Mouse (Mus musculus) heart, postnatal 0 days (tissue): ENCODE measurements around the gene Med11. TPM values are rescaled to one million over a fixed set of nuclear protein-coding genes. Genes with fewer than 3 reads are reported as not detected.
"Not testable (repeated sequence)": the region's sequence is repeated elsewhere in the genome, so short reads cannot be mapped to it uniquely, and the experiment has no call there.

Source experiments
- ATAC-seq: fragments of 200-750 bp; cut with Nextera tagmentation; 2 replicates; pipeline ENCODE4 v1.8.0; 2017; ENCODE audit warnings: low read depth, moderate number of reproducible peaks, moderate library complexity; ENCODE audit not compliant: insufficient read depth
- DNase-seq: peaks from one replicate; pipeline ENCODE4 v3.0.0-alpha.2; 2016; ENCODE audit warnings: low spot score
- H3K27ac ChIP-seq: fragments of 300-500 bp; sonication (generic); 2 replicates; pipeline ENCODE4 v1.5.1; 2014; ENCODE audit warnings: low read depth, mild to moderate bottlenecking
- H3K27me3 ChIP-seq: fragments of 300-500 bp; sonication (generic); 2 replicates; pipeline ENCODE4 v1.6.1; 2014; ENCODE audit warnings: low read length, mixed read lengths; ENCODE audit not compliant: control insufficient read depth, insufficient read depth
- H3K36me3 ChIP-seq: fragments of 300-500 bp; sonication (generic); replicated peaks from 2 replicates; pipeline ENCODE4 v1.6.1; 2014; ENCODE audit warnings: low read length, mixed read lengths; ENCODE audit not compliant: control insufficient read depth, insufficient read depth
- H3K4me1 ChIP-seq: fragments of 300-500 bp; sonication (generic); 2 replicates; pipeline ENCODE4 v1.6.1; 2014; ENCODE audit warnings: antibody characterized with exemption; ENCODE audit not compliant: control insufficient read depth, insufficient read depth
- H3K4me2 ChIP-seq: fragments of 300-500 bp; sonication (generic); 2 replicates; pipeline ENCODE4 v1.6.1; 2014; ENCODE audit warnings: low read depth, mild to moderate bottlenecking, low read length, moderate library complexity
- H3K4me3 ChIP-seq: fragments of 300-500 bp; sonication (generic); 2 replicates; pipeline ENCODE4 v1.5.1; 2014; ENCODE audit warnings: low read depth, low read length
- H3K9ac ChIP-seq: fragments of 300-500 bp; sonication (generic); replicated peaks from 2 replicates; pipeline ENCODE4 v1.6.1; 2014; ENCODE audit warnings: low read depth, low read length, mixed read lengths
- H3K9me3 ChIP-seq: fragments of 300-500 bp; sonication (generic); replicated peaks from 2 replicates; pipeline ENCODE4 v1.6.1; 2016; ENCODE audit warnings: low read length; ENCODE audit not compliant: control insufficient read depth
- CTCF ChIP-seq: IDR thresholded peaks from 2 replicates; pipeline ENCODE4 v1.5.1; 2016; ENCODE audit warnings: antibody characterized with exemption, control low read depth, low read depth
- EP300 ChIP-seq: IDR thresholded peaks from 2 replicates; pipeline ENCODE4 v1.6.1; 2016; ENCODE audit warnings: antibody characterized with exemption, low read depth
- WGBS: fragments of 180-500 bp; shearing (Covaris S2); extraction: QIAGEN DNeasy Blood & Tissue Kit; methylation state at CpG from one replicate; pipeline ENCODE4 v1.1.7; 2014; 5-methylcytosine and 5-hydroxymethylcytosine counted together
- polyA plus RNA-seq: library from polyadenylated mRNA; unstranded; fragments of >200 nt; fragmentation: Nextera tagmentation; extraction: Ambion mirVana; gene quantifications from 2 replicates; pipeline ENCODE4 v1.2.1, GENCODE M21; 2015
- total RNA-seq: library from RNA; depleted of rRNA; stranded (reverse); fragments of >200 nt; gene quantifications from 2 replicates; pipeline ENCODE4 v1.2.3, GENCODE M21; 2014; ENCODE audit warnings: low replicate concordance

The Med11 gene
- total and polyA plus RNA-seq, 2 experiments from 2014 or later: 13.7 to 28.3 TPM

DNA sequence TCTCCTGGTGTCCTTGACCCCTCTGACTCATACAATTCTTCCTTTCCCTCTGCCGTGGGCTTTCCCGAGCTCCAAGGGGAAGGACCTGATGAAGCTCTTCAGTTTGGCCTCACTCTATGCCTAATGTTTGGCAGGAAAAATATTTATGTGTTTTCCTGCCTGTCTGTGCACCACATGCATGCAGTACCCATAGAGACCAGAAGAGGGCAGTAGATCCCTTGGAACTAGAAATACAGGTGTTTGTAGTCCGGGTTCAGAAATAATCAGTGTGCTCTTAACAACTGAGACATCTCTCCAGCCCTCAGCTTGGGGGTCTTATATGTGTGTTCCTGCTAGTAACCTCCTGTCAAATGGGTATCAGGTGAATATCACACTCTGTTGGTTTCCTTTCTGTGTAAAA, 37.8 kb upstream of the Med11 start:
- Histone ChIP-seq H3K36me3 (no peaks in the 10 kb centered on the region), H3K4me3 (no peak overlapping the region), H3K9me3 (no peaks in the 10 kb centered on the region), H3K4me2 (no peak overlapping the region), H3K4me1 (peaks cover 3% of the 10 kb centered on the region; the same call in 1 of the 2 replicates), H3K9ac (no peak overlapping the region), H3K27me3 (no peaks in the 10 kb centered on the region), H3K27ac (no peak overlapping the region)
- 6% methylated on average over 3 of the region's 3 CpGs for WGBS
- DNase-seq (peak; percentile 47), ATAC-seq (no peak)
- TF ChIP-seq EP300: no peak
- TF ChIP-seq CTCF: peak; percentile 93

DNA sequence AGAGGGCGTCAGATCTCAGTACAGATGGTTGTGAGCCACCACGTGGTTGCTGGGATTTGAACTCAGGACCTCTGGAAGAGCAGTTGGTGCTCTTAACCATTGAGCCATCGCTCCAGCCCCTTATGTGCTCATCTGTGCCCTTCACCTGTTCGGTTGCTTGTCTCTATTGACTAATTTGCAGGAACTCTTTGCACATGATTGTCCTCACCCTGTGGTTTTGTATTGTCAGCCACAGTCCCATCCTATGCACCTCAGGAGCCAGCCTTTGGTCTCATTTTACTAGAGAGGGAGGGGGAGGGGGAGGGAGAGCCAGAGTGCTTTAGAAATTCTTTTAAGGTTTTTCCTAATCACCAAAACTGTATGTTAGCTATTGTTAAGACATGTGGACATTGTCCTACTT, 33.5 kb upstream of the Med11 start:
- Histone ChIP-seq H3K27ac (no peak overlapping the region), H3K4me1 (no peaks in the 10 kb centered on the region), H3K36me3 (no peaks in the 10 kb centered on the region), H3K9ac (no peak overlapping the region), H3K4me2 (no peak overlapping the region), H3K4me3 (no peak overlapping the region), H3K9me3 (no peaks in the 10 kb centered on the region), H3K27me3 (no peaks in the 10 kb centered on the region)
- TF ChIP-seq EP300 (no peak), CTCF (no peak)
- DNase-seq: no peak
- ATAC-seq: no peak
- 56% methylated on average over 4 of the region's 4 CpGs for WGBS

DNA sequence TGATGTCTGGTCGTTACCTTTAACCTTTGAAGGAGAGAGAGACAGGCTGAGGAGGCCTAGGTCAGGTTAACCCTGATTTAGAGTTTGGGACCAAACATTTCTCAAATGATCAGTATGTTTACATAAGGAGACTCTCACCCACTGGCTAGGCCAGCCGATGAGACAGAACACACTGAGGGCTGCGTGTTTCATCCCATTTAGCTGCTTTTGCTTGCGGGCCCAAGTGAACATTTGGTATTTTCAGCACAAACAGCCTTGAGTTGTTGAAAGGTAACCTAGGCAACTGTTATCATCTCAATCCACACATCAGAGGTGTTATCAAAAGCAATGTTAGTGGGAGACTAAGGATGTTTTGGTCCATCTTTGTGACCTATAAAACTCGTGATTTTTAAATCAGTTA, 32.2 kb upstream of the Med11 start:
- Histone ChIP-seq H3K9me3 (no peaks in the 10 kb centered on the region), H3K27ac (no peak overlapping the region), H3K4me2 (no peak overlapping the region), H3K36me3 (no peaks in the 10 kb centered on the region), H3K4me1 (no peaks in the 10 kb centered on the region), H3K9ac (no peak overlapping the region), H3K4me3 (no peak overlapping the region), H3K27me3 (no peaks in the 10 kb centered on the region)
- 47% methylated on average over 5 of the region's 5 CpGs for WGBS
- DNase-seq (no peak), ATAC-seq (no peak)
- no peak for TF ChIP-seq CTCF
- TF ChIP-seq EP300: no peak

DNA sequence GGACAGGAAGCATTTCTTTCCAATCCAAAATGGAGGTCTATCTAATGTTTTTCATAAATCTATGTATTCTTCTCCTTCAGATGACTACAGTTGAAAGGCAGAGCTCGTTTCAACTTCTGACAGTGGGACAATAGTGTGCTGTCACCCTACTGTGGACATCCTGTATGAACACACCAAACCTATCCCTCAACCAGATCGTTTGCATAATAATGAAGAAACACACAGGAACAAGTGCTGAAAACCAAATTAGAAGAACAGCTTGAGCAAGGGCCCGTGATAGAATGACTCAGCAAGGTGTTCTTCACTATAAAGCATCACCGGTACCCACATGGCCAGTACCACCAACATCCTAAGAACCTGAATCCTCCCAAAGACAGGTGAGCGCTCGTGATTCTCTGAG, 25.1 kb upstream of the Med11 start:
- WGBS: 58% methylated on average over 6 of the region's 6 CpGs
- not testable (repeated sequence) for H3K9me3 ChIP-seq, DNase-seq, H3K4me3 ChIP-seq, H3K27me3 ChIP-seq, ATAC-seq, H3K27ac ChIP-seq, H3K36me3 ChIP-seq, H3K4me2 ChIP-seq, H3K4me1 ChIP-seq, H3K9ac ChIP-seq

DNA sequence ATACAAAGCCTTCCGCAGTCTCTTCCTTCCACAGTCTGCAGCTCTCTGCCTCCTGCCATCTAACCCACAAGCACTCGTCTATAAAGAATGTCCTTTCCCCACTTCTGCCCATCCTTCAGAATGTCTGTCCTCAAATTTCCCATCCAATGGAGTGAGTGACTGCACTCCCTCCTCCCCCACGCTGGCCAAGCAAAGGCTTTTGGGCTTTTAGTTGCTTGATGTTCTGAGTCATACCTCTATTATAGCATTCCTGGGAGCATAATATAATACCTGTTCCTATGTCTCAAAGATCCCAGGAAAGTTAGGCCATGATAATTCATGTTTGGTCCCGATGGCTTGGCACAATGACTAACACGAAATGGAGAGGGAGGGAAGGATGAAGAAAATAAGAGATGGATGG, 20.1 kb upstream of the Med11 start:
- H3K27me3 ChIP-seq: no peaks in the 10 kb centered on the region
- peaks cover 5% of the 10 kb centered on the region; the same call in 1 of the 2 replicates for H3K4me1 ChIP-seq
- peaks cover 4% of the 10 kb centered on the region; the same call in 1 of the 2 replicates for H3K36me3 ChIP-seq
- H3K9ac ChIP-seq: no peak overlapping the region
- 31% methylated on average over 5 of the region's 5 CpGs for WGBS
- DNase-seq (no peak), ATAC-seq (no peak)
- no peak overlapping the region for H3K27ac ChIP-seq
- H3K4me3 ChIP-seq: no peak overlapping the region
- peak overlapping the region; percentile 77 for H3K4me2 ChIP-seq
- no peaks in the 10 kb centered on the region for H3K9me3 ChIP-seq
- TF ChIP-seq EP300: no peak
- no peak for TF ChIP-seq CTCF

DNA sequence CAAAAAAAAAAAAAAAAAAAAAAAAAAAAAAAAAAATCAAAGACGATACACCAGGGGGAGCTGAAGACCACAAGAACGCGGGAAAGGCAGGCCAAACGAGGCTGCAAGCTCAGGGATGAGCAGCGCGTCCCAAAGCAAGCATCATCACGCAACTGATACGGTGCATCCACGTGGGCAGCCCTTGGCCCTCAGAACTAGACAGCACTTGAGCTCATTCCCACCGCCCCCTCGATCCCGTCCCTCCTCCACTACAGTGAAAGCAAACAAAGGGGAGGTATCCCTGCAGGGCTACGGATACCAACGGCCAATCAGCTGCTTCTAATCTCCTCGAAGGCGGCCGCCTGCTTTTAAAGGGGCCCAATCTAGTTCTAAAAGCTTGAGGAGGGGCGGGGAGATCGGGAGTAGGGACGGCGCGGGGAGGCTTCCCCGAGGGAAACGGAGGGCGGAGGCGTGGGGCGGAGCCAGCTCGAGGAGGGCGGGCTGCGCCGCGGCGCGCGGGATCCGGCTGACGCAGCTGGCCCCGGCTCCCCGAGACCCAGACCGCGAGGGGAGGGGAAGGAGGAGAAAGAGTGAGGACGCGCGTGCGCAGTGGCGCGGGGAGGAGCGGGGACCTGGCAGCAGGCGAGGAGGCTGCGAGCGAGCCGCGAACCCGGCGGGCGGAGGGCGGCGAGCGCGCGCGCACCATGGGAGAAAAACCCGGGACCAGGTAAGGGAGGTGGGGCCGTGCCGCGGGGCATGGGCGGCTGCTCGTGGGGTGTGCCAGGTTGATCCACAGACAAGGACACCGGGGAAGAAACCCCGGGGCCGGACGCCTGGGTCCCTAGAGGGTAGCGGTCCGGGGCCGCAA, 19.4 kb upstream of the Med11 start, which contains the start of gene Arrb2:
Gene Arrb2 (plus strand): TSS at position 588 of the 847 bp plus-strand sequence.
- Histone ChIP-seq H3K27me3 (no peaks in the 10 kb centered on the region), H3K4me1 (peaks cover 5% of the 10 kb centered on the region; the same call in 1 of the 2 replicates), H3K9me3 (no peaks in the 10 kb centered on the region), H3K36me3 (peaks cover 10% of the 10 kb centered on the region; the same call in 1 of the 2 replicates), H3K4me3 (peak within 1 kb of the TSS; percentile 71), H3K4me2 (peak within 1 kb of the TSS; percentile 77), H3K27ac (peak within 1 kb of the TSS; percentile 69), H3K9ac (peak within 1 kb of the TSS; percentile 61)
- WGBS: 1% methylated on average over 75 of the region's 75 CpGs
- ATAC-seq (peak; percentile 94), DNase-seq (peak; percentile 96)
- TF ChIP-seq EP300: no peak
- TF ChIP-seq CTCF: peak; percentile 54
